Mouse (Mus musculus) thymus, adult 2 months (tissue): ENCODE results near the gene Edaradd. TPM values are rescaled to one million over a fixed set of nuclear protein-coding genes. Genes with fewer than 3 reads are reported as not detected.

Experiments
- DNase-seq: peaks from one replicate; pipeline ENCODE4 v3.0.0; 2021
- H3K27ac ChIP-seq: fragments of 200-500 bp; 2 replicates; pipeline ENCODE4 v1.5.1; 2012; ENCODE audit warnings: low read length, control low read depth; ENCODE audit not compliant: control insufficient read depth, insufficient read depth
- H3K27me3 ChIP-seq: fragments of 200-500 bp; 2 replicates; pipeline ENCODE4 v1.6.1; 2012; ENCODE audit warnings: mild to moderate bottlenecking, low read length, moderate library complexity, mixed read lengths; ENCODE audit not compliant: control insufficient read depth, insufficient read depth
- H3K36me3 ChIP-seq: fragments of 200-500 bp; 2 replicates; pipeline ENCODE4 v1.6.1; 2012; ENCODE audit warnings: mild to moderate bottlenecking, low read length, moderate library complexity; ENCODE audit not compliant: control insufficient read depth, insufficient read depth
- H3K4me1 ChIP-seq: fragments of 200-500 bp; replicated peaks from 2 replicates; pipeline ENCODE4 v1.6.1; 2012; ENCODE audit warnings: low read length; ENCODE audit not compliant: control insufficient read depth, insufficient read depth
- H3K4me3 ChIP-seq: fragments of 200-500 bp; 2 replicates; pipeline ENCODE4 v1.5.1; 2012; ENCODE audit warnings: mild to moderate bottlenecking, low read length, control low read depth, moderate library complexity; ENCODE audit not compliant: control insufficient read depth, insufficient read depth
- CTCF ChIP-seq: fragments of 200-500 bp; IDR thresholded peaks from 2 replicates; pipeline ENCODE4 v1.5.1; 2012; ENCODE audit warnings: mild to moderate bottlenecking, control low read depth, low read length, moderate library complexity, borderline replicate concordance; ENCODE audit not compliant: control insufficient read depth, poor library complexity, insufficient read depth; ENCODE audit errors: extremely low read depth
- POLR2A ChIP-seq: fragments of 200-500 bp; IDR thresholded peaks from 2 replicates; pipeline ENCODE4 v1.6.1; 2012; ENCODE audit warnings: mild to moderate bottlenecking, low read length, control low read depth, moderate library complexity; ENCODE audit not compliant: control insufficient read depth, poor library complexity, insufficient read depth; ENCODE audit errors: extremely low read depth
- WGBS: fragments of 180-500 bp; shearing (Covaris S2); methylation state at CpG from one replicate; pipeline ENCODE4 v1.1.7; 2018; 5-methylcytosine and 5-hydroxymethylcytosine counted together
- polyA plus RNA-seq: library from polyadenylated mRNA; depleted of rRNA; stranded (reverse); fragments of >200 nt; gene quantifications from 2 replicates; pipeline ENCODE4 v1.2.3, GENCODE M21; 2012

Edaradd gene
- polyA plus RNA-seq, 1 experiment = 9.8 TPM

DNA sequence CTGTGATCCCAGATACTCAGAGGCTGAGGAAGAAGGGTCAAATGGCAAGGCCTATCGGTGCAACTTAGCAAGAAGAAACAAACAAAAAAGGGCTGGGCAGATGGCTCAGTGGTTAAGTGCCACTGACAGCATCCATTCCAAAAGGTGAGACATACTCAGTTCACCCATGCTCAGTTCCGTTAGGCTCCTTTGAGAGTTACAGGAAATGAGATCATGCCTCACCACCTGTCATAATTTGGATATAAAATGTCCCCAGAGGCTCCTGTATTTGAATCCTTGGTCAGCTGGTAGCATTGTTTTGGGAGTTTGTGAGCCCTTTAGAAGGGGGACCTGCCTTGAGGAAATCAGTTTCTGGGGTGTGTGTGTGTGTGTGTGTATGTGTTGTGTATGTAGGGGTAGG lies 41.5 kb upstream of the Edaradd start:
- TF ChIP-seq CTCF (no peak), POLR2A (no peak)
- Histone ChIP-seq H3K27ac (no peak overlapping the region), H3K27me3 (no peaks in the 10 kb centered on the region), H3K4me1 (peaks cover 8% of the 10 kb centered on the region), H3K4me3 (no peak overlapping the region), H3K36me3 (no peaks in the 10 kb centered on the region)
- DNase-seq = no peak
- 66% methylated on average over 2 of the region's 2 CpGs for WGBS

DNA sequence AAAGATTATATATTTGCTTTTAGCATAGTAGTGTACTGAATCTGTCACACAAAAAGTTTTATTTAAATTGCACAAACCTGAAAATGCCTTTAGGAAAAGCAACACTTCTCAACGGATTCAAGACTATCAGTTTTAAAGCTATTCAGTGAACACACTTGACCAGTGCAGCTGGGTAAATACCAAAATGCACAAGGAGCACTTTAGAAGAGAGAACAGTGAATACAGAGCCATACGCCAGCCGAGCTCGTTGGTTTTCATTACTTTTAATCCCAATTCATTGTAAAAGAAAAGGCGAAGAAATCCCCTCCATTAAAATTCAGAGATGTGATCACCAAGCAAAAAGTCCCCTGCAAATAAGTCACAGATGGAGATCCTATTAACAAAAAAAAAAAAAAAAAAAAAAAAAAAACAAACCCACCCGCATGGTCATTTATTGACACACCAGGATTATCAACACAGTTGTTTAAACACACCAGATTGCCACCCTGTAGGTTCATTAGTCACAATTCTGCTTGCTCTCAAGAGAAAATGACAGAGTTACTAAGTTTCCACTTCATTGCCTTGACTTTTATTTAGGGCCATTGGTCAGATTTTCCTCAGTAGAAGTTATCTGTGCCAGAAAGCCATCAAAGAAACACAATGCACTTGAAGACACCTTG lies 39.4 kb upstream of the Edaradd start:
- WGBS = 94% methylated on average over 6 of the region's 6 CpGs
- H3K27me3 ChIP-seq = no peaks in the 10 kb centered on the region
- no peaks in the 10 kb centered on the region for H3K36me3 ChIP-seq
- DNase-seq = no peak
- no peak overlapping the region for H3K27ac ChIP-seq
- no peak for TF ChIP-seq CTCF
- TF ChIP-seq POLR2A = no peak
- no peak overlapping the region for H3K4me3 ChIP-seq
- peaks cover 2% of the 10 kb centered on the region; the same call in 1 of the 2 replicates for H3K4me1 ChIP-seq

DNA sequence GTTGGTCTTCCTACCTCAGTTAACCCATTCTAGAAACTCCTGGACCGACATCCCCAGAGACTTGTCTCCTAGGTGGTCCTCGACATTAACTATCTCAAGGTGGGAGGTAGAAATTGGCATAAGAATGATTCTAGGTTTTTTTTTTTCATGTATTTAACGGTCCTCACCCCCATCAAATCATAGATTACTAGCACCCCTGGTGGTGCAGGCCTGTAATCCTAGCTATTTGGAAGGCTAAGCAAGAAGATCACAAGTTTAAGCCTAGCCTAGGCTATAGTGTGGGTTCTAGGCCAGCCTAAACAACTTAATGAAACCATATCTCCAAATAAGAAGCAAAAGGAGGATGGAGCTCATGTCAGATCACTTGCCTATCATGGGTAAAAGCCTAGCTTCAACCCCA lies 38.8 kb upstream of the Edaradd start:
- H3K36me3 ChIP-seq = no peaks in the 10 kb centered on the region
- H3K4me3 ChIP-seq = no peak overlapping the region
- H3K27me3 ChIP-seq = no peaks in the 10 kb centered on the region
- H3K27ac ChIP-seq = no peak overlapping the region
- H3K4me1 ChIP-seq = peaks cover 2% of the 10 kb centered on the region; the same call in 1 of the 2 replicates
- 91% methylated on average over 3 of the region's 3 CpGs for WGBS
- no peak for DNase-seq
- TF ChIP-seq POLR2A = no peak
- TF ChIP-seq CTCF = no peak

DNA sequence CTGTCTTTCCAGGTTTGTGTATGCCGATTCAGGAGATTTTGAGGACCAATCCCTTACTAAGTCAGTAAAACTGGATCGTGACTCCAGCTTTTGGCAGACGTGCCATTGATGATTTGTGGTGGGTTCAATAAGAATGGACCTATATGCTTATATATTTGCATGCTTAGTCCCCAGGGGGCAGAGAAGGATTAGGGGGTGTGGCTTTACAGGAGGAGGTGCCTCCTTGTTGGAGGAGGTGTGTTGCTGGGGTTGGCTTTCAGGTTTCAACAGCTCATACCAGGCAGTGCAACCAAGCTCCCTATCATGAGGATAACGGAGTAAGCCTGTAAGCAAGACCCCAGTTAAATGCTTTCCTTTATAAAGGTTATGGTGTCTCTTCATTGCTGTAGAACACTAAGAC lies 34.0 kb upstream of the Edaradd start:
- no peaks in the 10 kb centered on the region for H3K4me1 ChIP-seq
- 86% methylated on average over 4 of the region's 4 CpGs for WGBS
- no peak for DNase-seq
- H3K27ac ChIP-seq = no peak overlapping the region
- TF ChIP-seq CTCF = no peak
- TF ChIP-seq POLR2A = no peak
- H3K4me3 ChIP-seq = no peak overlapping the region
- no peaks in the 10 kb centered on the region for H3K27me3 ChIP-seq
- H3K36me3 ChIP-seq = no peaks in the 10 kb centered on the region

DNA sequence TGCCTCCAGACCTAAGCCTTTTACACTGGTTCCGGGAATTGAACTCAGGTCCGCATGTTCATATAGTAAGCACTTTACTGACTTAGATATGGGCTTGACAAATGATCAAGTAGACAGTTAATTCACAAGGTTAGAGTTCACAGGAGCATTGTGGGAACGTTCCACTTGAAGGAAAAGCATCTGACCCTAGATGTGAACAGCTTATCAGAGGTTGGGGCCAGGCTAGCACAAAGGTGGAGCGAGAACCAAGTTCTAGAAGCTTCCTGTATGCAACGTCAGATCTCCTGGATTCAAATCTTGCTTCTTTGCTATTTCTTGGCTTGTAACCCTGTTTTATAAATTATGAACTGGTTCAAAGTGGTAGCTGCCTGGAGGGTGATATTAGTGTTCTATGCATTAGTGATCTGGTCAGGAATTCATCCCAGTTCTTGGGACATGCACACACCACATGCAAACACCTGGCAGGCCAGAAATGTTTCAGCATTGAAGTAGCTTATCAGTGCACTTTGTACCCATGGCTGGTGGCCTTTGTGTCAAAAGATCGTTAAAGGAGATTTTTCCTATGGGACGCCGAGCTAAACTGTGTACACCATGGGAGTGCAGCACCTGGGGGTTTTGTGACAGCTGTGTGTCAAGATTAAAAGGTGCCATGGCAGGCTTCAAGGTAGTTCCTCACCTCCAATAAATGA lies 23.8 kb upstream of the Edaradd start:
- Histone ChIP-seq H3K4me3 (no peak overlapping the region), H3K27me3 (no peaks in the 10 kb centered on the region; the same call in 1 of the 2 replicates), H3K4me1 (peaks cover 6% of the 10 kb centered on the region), H3K27ac (no peak overlapping the region), H3K36me3 (no peaks in the 10 kb centered on the region)
- DNase-seq = no peak
- 91% methylated on average over 8 of the region's 8 CpGs for whole genome bisulfite sequencing
- TF ChIP-seq CTCF (no peak), POLR2A (no peak)

DNA sequence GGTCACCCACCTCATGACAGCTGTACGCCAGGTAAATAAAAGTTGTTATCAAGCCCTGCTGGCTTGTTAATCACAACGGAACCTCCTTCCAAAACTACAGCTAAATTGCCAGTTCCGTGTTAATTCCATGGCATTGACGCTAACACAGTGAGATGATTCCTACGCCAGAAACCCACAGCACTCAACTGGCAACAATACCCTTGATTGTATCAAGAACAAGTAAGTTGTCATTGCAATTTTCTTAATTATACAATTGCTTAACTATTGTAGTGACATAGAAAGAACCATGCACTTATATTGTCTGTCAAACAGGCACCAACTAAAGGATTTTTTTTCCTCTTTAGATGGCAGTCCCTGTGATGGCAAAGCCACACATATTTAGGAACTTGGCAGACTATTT lies 23.0 kb upstream of the Edaradd start:
- Histone ChIP-seq H3K4me3 (no peak overlapping the region), H3K27me3 (no peaks in the 10 kb centered on the region; the same call in 1 of the 2 replicates), H3K27ac (no peak overlapping the region), H3K4me1 (peaks cover 6% of the 10 kb centered on the region), H3K36me3 (no peaks in the 10 kb centered on the region)
- TF ChIP-seq CTCF = no peak
- no peak for TF ChIP-seq POLR2A
- WGBS = 94% methylated on average over 5 of the region's 5 CpGs
- DNase-seq = no peak
